Mouse (Mus musculus) stomach, embryonic 14.5 days (tissue): ENCODE measurements at regions not wholly inside any gene's neighbourhood (a gene's known extent, or its start where the extent isn't known, plus 50 kb on each side); places are given as distances from the start of the nearest gene placed in this dataset.
"Not testable (repeated sequence)": the region's sequence is repeated elsewhere in the genome, so short reads cannot be mapped to it uniquely, and the experiment has no call there.

Experiments
- ATAC-seq: fragments of 200-750 bp; cut with Nextera tagmentation; 2 replicates; pipeline ENCODE4 v1.8.0; 2017; ENCODE audit warnings: low read depth, moderate TSS enrichment; ENCODE audit not compliant: insufficient number of reproducible peaks, insufficient read depth, low FRiP score
- H3K27ac ChIP-seq: fragments of 300-500 bp; sonication (generic); 2 replicates; pipeline ENCODE4 v1.5.1; 2014; ENCODE audit warnings: mild to moderate bottlenecking, low read length, moderate library complexity, mixed read lengths
- H3K27me3 ChIP-seq: fragments of 300-500 bp; sonication (generic); 2 replicates; pipeline ENCODE4 v1.6.1; 2014; ENCODE audit warnings: low read length, control low read depth, mixed read lengths; ENCODE audit not compliant: control insufficient read depth, insufficient read depth
- H3K36me3 ChIP-seq: fragments of 300-500 bp; sonication (generic); 2 replicates; pipeline ENCODE4 v1.6.1; 2014; ENCODE audit warnings: mild to moderate bottlenecking, control low read depth, low read length, moderate library complexity, mixed read lengths; ENCODE audit not compliant: control insufficient read depth, insufficient read depth
- H3K4me1 ChIP-seq: fragments of 300-500 bp; sonication (generic); 2 replicates; pipeline ENCODE4 v1.6.1; 2014; ENCODE audit warnings: low read length, control low read depth, mixed read lengths; ENCODE audit not compliant: control insufficient read depth, insufficient read depth
- H3K4me2 ChIP-seq: fragments of 300-500 bp; sonication (generic); replicated peaks from 2 replicates; pipeline ENCODE4 v1.6.1; 2014; ENCODE audit warnings: low read depth, low read length, control low read depth
- H3K4me3 ChIP-seq: fragments of 300-500 bp; sonication (generic); 2 replicates; pipeline ENCODE4 v1.5.1; 2014; ENCODE audit warnings: low read depth, low read length, control low read depth
- H3K9ac ChIP-seq: fragments of 300-500 bp; sonication (generic); replicated peaks from 2 replicates; pipeline ENCODE4 v1.6.1; 2014; ENCODE audit warnings: low read depth, mild to moderate bottlenecking, control low read depth, low read length, moderate library complexity, mixed read lengths
- H3K9me3 ChIP-seq: fragments of 300-500 bp; sonication (generic); 2 replicates; pipeline ENCODE4 v1.6.1; 2016; ENCODE audit warnings: low read depth, low read length, control low read depth; ENCODE audit not compliant: control insufficient read depth
- WGBS: fragments of 180-500 bp; shearing (Covaris S2); extraction: QIAGEN DNeasy Blood & Tissue Kit; methylation state at CpG from one replicate; pipeline ENCODE4 v1.1.7; 2014; 5-methylcytosine and 5-hydroxymethylcytosine counted together

DNA sequence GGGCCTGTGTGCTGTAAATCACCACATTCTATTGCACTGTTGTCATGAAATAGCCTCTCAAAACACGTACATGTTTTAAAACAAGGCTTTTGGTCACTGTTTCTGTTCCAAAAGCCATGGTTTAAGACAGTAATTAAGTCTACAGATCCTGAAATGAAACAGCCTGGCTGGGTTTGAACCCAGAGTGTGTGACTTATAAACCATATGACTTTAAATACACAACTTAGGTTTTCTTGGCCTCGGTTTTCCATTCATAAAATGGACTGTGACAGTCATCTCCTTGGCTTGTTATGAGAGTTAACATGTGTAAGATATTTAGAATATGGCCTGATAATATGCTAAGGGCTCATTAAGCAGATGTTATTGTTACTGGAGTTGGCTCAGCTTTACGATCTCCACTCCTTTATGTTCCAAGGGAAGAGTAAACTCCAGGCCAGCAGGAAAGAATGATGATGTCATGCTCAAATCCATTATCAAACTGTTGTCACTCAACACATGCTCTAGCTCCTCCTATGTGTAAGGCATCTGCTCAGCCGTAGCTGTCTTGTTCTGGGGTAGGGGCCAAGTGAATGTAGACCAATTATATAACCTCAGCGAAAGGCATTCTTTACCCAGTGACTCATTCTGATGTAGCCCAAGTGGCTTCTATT lies 154.6 kb upstream of the Slc25a13 start:
- Histone ChIP-seq H3K4me1 (no peaks in the 10 kb centered on the region), H3K27me3 (no peaks in the 10 kb centered on the region), H3K27ac (no peak overlapping the region), H3K9me3 (no peaks in the 10 kb centered on the region), H3K9ac (no peak overlapping the region), H3K4me2 (no peak overlapping the region), H3K4me3 (no peak overlapping the region), H3K36me3 (no peaks in the 10 kb centered on the region)
- 48% methylated on average over 5 of the region's 5 CpGs for WGBS
- ATAC-seq: peak; percentile 79; the same call in 1 of the 2 replicates

DNA sequence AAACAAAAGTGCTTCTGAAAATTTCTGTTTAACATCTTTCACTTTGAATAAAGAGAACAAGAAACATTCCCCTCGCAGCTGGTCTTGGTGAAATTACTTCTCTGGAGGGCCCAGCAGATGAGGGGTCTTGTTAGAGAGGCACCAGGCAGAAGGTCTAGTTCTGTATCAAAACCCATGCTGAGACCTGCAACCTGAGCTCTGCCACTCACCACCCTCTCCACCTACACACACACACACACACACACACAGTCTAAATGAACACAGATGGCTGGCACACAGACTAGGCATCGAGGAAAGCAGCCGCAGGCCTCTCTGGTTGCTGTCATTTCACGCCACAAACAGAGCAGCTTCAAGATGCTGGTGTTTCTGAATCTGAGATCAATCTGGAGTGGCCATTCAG lies 147.1 kb upstream of the Slc25a13 start:
- H3K27me3 ChIP-seq: no peaks in the 10 kb centered on the region
- 61% methylated on average over 4 of the region's 4 CpGs for WGBS
- no peak overlapping the region for H3K4me3 ChIP-seq
- no peaks in the 10 kb centered on the region for H3K9me3 ChIP-seq
- H3K36me3 ChIP-seq: no peaks in the 10 kb centered on the region
- peaks cover 3% of the 10 kb centered on the region; the same call in 1 of the 2 replicates for H3K4me1 ChIP-seq
- no peak for ATAC-seq
- H3K4me2 ChIP-seq: no peak overlapping the region
- no peak overlapping the region for H3K9ac ChIP-seq
- no peak overlapping the region for H3K27ac ChIP-seq

DNA sequence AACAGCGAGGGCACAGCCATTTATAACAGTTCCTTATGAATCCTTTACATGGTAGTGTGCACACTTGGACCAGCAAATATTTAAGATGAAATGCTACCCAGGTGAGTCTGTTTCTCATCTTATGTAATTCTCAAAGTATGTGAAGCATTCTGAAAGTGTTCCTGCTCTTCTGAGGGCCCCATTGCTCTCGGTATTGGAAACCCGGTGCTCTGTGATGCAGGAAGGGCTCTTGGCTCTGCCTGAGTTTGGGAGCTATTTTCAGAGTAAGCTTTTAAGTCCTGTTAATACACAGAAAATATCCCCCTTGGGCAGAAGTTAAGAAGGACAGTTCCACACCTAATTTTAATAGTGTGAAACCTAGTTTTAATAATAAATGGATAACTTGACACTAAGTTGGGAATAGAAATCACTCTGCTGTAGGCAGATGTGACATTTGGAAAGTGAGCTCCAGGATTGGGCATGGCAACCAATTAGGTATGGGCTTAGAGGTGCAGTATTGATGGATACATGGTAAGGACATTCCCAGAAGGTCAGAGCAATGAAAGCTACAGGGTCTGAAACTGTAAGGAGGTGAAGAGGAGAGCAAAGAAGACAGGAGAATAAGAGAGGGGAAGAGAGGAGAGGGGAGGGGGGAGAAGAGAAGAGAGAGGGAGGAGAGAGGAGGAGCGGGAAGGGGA lies 145.8 kb upstream of the Slc25a13 start:
- H3K4me2 ChIP-seq: no peak overlapping the region
- 70% methylated on average over 4 of the region's 4 CpGs for WGBS
- peaks cover 3% of the 10 kb centered on the region; the same call in 1 of the 2 replicates for H3K4me1 ChIP-seq
- H3K9ac ChIP-seq: no peak overlapping the region
- no peaks in the 10 kb centered on the region for H3K9me3 ChIP-seq
- H3K4me3 ChIP-seq: no peak overlapping the region
- no peak for ATAC-seq
- no peak overlapping the region for H3K27ac ChIP-seq
- no peaks in the 10 kb centered on the region for H3K27me3 ChIP-seq
- H3K36me3 ChIP-seq: no peaks in the 10 kb centered on the region

DNA sequence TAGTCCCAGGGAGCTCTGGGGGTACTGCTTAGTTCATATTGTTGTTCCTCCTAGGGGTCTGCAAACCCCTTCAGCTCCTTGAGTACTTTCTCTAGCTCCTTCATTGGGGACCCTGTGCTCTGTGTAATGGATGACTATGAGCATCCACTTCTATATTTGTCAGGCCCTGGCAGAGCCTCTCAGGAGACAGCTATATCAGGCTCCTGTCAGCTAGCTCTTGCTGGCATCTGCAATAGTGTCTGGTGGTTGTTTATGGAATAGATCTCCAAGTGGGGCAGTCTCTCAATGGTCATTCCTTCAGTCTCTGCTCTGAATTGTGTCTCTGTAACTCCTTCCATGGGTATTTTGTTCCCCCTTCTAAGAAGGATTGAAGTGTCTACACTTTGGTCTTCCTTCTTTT lies 144.2 kb upstream of the Slc25a13 start:
- H3K4me3 ChIP-seq, H3K9ac ChIP-seq, H3K36me3 ChIP-seq, H3K27me3 ChIP-seq, H3K9me3 ChIP-seq, H3K27ac ChIP-seq, H3K4me2 ChIP-seq, ATAC-seq, H3K4me1 ChIP-seq: not testable (repeated sequence)

DNA sequence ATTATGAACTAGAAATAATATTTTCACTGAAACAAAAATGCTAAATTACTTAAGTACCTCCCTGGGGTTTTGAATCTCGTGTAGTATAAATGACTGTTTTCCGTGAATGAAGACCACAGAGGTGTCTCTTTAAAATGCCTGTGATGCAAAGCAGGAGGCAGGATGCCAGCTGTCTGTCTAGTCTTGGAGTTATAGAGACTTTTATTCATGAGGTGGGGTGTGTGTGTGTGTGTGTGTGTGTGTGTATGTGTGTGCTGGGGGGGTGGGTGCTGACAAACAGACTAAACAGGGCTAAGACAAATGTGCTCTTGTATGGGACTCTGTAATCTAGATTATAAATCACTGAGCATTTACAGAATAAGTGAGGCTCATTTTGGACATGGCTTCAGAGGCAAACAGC lies 140.5 kb upstream of the Slc25a13 start:
- H3K27ac ChIP-seq: no peak overlapping the region
- H3K9me3 ChIP-seq: no peaks in the 10 kb centered on the region
- H3K9ac ChIP-seq: no peak overlapping the region
- no peaks in the 10 kb centered on the region for H3K27me3 ChIP-seq
- H3K36me3 ChIP-seq: no peaks in the 10 kb centered on the region
- no peaks in the 10 kb centered on the region for H3K4me1 ChIP-seq
- H3K4me3 ChIP-seq: no peak overlapping the region
- no peak overlapping the region for H3K4me2 ChIP-seq
- WGBS: 42% methylated on average over 2 of the region's 2 CpGs
- ATAC-seq: no peak

DNA sequence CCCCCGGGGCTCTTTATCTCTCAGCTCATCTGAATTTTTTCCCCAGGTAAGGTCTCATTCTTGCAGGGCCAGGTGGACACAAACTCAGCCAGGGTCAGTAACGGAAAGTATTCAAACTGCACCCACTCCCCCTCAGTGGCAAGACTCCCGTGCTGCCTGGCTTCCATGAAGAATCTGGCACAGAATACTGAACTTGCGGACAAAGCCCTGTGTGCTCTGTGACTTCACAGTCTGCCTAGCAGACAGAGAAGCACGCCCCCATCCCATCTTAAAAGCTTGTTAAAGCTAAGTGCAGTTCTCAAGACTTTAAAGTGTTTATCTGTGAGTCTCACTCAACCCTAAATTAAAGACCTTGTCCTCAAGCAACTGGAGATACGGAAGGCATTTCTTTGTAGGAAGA lies 140.0 kb upstream of the Slc25a13 start:
- no peaks in the 10 kb centered on the region for H3K27me3 ChIP-seq
- H3K4me1 ChIP-seq: no peaks in the 10 kb centered on the region
- H3K4me2 ChIP-seq: no peak overlapping the region
- no peak overlapping the region for H3K9ac ChIP-seq
- H3K9me3 ChIP-seq: no peaks in the 10 kb centered on the region
- no peak for ATAC-seq
- no peak overlapping the region for H3K27ac ChIP-seq
- H3K36me3 ChIP-seq: no peaks in the 10 kb centered on the region
- no peak overlapping the region for H3K4me3 ChIP-seq
- 59% methylated on average over 6 of the region's 6 CpGs for WGBS

DNA sequence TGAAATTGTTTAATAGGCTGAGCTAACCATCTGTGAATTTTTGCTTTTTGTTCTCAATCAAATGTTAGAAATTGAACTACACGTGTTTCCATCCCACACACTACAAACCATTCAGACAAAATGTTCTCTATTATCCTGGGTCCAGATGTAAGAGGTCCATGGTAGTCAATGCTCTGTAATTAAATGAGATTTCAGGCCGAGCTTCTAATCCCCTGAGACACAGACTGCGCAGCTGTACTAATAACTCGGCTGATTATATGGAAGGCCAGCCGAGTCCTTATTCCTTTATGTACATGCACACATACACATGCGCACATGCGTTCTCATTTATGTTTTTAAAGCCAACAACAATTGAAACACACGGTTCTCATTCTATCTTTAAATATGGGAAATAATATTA lies 118.3 kb upstream of the Slc25a13 start:
- Histone ChIP-seq H3K27ac (no peak overlapping the region), H3K4me3 (no peak overlapping the region), H3K4me2 (no peak overlapping the region), H3K9me3 (no peaks in the 10 kb centered on the region), H3K27me3 (no peaks in the 10 kb centered on the region), H3K9ac (no peak overlapping the region), H3K36me3 (no peaks in the 10 kb centered on the region), H3K4me1 (no peaks in the 10 kb centered on the region)
- no peak for ATAC-seq
- WGBS: 84% methylated on average over 8 of the region's 8 CpGs

DNA sequence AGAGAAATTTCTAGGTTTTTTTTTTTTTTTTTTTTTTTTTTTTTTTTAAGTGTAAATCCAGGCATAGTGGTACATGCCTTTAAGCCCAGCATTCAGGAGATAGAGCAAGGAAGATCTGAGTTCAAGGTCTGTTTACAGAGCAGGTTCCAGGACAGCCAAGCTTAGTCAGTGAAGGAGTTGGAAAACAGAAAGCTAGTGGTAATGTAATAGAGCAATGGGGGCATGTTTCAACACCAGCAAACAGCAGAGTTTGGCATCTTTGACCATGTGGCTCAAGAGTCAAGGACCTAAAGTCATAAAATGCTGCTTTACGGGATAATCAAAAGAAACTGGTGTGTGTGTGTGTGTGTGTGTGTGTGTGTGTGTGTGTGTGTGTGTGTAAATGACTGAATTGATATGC lies 113.3 kb upstream of the Slc25a13 start:
- H3K27me3 ChIP-seq: no peaks in the 10 kb centered on the region
- no peaks in the 10 kb centered on the region for H3K4me1 ChIP-seq
- no peaks in the 10 kb centered on the region for H3K36me3 ChIP-seq
- H3K9me3 ChIP-seq: 0 out of 2 replicates have a peak, but pooled peaks cover 4% of the 10 kb centered on the region
- no peak overlapping the region for H3K4me2 ChIP-seq
- no peak for ATAC-seq
- 92% methylated on average over 1 of the region's 1 CpGs for WGBS
- no peak overlapping the region for H3K27ac ChIP-seq
- H3K4me3 ChIP-seq: no peak overlapping the region
- no peak overlapping the region for H3K9ac ChIP-seq

DNA sequence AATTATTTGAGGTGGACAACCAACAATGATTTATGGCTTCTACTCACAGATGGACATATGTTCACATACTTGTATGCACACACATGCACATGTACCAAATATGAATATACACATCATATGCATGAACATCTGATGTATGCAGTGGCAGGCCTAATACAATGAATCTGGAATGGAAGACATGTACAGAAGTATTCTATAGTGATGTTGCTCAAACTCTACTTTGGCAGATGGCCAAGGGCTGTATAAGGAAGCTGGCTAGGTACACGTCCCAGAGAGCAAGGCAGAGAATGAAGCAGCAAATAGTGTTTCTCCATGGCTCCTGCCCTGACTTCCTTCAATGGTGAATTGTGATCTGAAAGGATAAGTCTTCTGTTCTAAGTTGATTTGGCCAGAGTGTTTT lies 108.5 kb upstream of the Slc25a13 start:
- Histone ChIP-seq H3K27me3 (no peaks in the 10 kb centered on the region), H3K9ac (no peak overlapping the region), H3K36me3 (no peaks in the 10 kb centered on the region), H3K4me3 (no peak overlapping the region), H3K4me2 (no peak overlapping the region), H3K27ac (no peak overlapping the region), H3K9me3 (0 out of 2 replicates have a peak, but pooled peaks cover 4% of the 10 kb centered on the region), H3K4me1 (no peaks in the 10 kb centered on the region)
- 10% methylated on average over 1 of the region's 1 CpGs for WGBS
- no peak for ATAC-seq
